Mouse (Mus musculus): Measurements from ENCODE around the gene Mrgprx1.

The Mrgprx1 gene

DNA sequence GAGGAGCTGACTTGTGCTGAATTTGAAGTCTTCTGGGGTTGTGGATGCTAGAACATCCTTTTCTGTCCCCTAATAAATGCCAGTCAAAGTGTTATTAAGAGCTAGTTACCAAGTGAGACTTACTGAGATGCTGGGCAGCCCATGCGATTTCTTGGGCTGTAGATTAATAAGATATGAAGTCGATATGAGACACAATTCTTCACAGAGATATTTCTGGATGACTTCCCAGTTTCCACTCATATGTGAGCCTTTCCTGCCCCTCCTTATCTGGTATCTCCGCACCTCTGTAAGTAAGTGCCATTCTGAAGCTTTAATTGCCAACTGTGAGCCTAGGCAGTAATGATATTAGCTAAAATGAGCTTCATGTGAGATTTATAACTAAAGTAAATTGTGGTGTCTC is at the start of gene Mrgprx1:
Gene Mrgprx1, minus strand, starts transcription at position 101 of the 400 bp plus-strand sequence.
- no peak for DNase-seq (ENCODE audit: low read depth)

DNA sequence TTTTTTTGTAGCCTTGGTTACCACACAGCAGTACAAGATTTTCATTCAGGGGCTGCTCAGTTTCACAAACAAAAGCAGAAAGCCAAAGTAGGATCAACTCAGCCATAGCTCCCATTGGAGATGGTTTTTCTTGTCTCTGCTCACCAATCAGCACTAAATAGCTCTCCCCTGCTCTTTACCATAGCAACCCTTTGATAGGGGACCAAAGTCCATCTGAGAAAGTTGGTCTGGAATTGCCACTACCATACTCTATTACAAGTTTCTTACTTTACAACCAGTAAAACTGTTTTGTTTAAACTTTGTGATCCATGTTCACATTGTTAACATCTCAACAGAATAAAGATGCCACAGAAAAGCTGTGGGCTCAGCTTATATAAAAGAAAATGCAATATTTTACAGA is 48.1 kb upstream of the Mrgprx1 start:
- no peak for DNase-seq (ENCODE audit: low read depth)

DNA sequence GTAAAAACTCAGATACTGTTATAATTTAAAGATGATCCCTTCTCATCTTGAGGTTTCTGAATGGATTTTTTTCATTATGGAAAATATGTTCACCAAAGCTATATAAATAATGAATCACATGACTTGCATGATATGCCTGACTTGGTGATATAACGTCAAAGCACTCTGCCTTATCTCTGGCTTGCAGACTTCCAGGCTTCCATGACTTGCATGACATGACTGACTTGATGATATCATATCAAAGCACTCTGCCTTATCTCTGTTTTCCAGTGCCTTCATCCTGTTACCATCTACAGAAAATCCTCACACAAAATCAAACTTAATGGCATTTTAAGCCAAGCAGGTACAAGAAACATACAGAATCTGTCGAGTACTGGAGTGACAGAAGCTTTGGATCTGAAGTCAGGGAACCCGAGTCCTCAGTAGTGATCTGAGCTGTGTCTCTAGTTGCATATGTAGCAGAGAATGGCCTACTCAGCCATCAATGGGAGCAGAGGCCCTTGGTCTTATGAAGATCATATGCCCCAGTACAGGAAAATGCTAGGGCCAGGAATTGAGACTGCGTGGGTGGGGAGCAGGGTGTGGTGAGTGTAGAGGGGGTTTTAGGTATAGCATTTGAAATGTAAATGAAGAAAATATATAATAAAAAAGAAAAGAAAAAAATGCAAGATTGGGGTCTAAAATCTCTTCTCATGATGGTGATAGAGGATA is 19.2 kb upstream of the Mrgprx1 start:
- no peak for DNase-seq (ENCODE audit: low read depth)

DNA sequence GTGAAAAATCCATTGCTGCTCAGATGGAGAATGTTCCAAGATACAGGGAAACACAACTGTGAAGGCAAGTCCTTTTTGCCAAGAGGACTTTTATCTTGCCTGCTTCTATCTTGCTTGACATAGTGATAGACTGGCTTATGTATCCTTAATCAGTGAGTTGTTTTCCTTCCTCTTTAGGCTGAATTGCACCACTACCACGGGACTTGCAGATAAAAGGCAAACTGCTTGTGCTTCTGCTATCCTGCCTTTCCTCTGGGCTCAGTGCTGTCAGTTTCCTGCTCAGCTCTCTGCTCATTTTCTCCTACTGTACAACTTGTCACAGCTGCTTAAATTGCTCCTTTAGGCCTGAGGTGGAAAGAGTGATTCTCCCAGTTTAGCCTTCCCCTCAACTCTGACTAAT is 16.6 kb upstream of the Mrgprx1 start:
- DNase-seq (ENCODE audit: low read depth), result no peak

DNA sequence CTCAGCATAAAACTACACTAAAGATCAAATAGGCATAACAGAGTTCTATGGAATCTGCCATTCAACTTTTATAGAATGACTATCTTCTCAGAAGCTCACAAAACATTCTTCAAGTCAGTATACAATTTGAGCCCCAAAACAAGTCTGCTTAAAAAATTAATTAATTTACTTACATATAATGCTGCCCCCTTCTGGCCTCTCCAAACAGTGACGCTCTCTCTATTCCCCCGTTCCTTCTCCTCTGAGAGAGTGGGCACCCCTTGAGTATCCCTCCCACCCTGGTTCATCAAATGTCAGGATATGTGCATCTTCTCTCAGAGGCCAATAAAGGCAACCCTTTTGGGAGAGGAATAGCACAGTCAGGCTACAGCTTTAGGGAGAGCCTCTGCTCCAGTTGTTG is 9.5 kb downstream of the Mrgprx1 start:
- DNase-seq (ENCODE audit: low read depth), result no peak

DNA sequence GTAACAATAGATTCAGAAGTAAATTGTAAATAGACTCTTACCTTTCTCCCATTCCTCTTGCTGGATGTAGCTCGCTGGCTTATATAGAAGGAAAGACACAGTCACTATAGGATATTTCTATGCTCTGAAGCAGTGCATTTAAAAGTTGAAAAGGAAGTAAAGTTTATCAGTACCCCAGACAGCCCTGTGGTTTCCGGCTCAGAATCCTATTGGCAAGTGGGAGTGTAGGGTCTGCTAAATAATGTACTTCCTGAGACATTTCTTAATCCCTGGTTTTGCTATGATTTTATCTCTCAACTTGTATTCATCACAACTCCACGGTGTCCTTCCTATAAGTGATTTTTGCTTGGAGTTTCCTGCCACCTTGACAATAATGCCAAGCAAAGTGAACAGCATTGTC is 31.7 kb downstream of the Mrgprx1 start:
- no peak for DNase-seq (ENCODE audit: low read depth)

DNA sequence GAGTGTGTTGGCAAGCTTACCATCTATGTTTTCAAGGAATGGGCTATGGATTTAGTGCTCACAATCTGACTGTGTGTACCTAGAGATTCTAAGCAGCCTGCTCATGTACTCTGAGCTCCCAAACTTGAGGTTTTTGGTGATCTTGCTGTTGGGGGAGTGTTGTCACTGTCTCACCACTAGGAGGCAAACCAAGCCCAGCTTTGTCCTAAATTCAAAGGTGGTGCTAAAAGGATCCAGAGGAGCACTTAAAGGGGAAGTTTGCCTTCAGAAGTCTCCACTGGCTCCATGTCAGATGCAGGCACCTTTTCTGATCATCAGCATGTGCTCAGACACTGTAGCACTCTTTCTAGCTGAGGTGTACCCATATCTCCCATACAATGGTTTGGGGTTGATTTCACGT is 40.6 kb downstream of the Mrgprx1 start:
- peak; percentile 13 for DNase-seq (ENCODE audit: low read depth)

DNA sequence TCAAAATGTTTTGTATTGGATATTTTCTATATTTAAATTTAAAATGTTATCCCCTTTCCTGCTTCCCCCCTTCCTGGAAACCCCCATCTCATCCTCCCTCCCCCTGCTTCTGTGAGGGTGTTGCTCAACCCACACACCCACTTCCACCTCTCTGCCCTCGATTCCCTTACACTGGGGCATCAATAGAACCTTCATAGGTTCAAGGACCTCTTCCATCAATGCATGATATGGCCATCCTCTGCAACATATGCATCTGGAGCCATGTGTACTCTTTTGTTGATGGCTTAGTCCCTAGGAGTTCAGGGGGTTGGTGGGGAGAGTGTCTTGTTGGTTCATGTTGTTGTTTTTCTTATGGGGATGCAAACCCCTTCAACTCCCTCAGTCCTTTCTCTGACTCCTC is 45.4 kb downstream of the Mrgprx1 start, which contains the start of gene Mrgpra4:
Gene Mrgpra4, minus strand, starts transcription at position 101 of the 400 bp plus-strand sequence.
- no peak for DNase-seq (ENCODE audit: low read depth)
